ENCODE assay signal across 16 mouse cellular contexts in the genomic region with DNA sequence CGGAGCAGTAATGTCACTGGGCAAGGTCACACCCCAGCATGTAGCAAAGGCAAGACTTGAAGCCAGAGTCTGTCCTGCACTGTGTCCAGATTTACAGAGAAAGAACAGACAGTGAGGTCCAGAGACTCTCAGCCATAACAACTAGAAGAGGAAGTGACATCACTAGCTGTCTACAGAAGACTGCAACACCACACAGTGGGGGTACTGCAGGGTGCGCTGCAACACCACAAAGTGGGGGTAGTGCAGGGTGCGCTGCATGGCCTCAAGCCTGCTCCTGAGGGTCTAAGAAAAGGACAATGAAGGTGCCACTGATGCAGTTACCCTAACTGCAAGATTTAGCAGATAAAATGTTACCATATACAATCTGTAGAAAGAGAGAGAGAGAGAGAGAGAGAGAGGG. TPM values are rescaled to one million over a fixed set of nuclear protein-coding genes. Genes with fewer than 3 reads are reported as not detected.
DNase-seq lines count a peak whose midpoint lies in the region; ATAC-seq and TF ChIP-seq lines count a peak whose summit lies in the region.
"Had no signal": no experiment of that assay in that cellular context is flagged by ENCODE, and none has a peak within 500 bp of the region (broad histone marks: within the 10 kb centered on the region; RNA-seq: fewer than 3 reads in every experiment).

No protein-coding gene starts in this region.

- no peaks in the 10 kb centered on the region for H3K36me3 ChIP-seq in hindbrain, embryonic 13.5 days
- no peaks in the 10 kb centered on the region for H3K36me3 ChIP-seq in hindbrain, embryonic 14.5 days (replicated peaks; ENCODE audit: control insufficient read depth, insufficient read depth)
- H3K36me3 ChIP-seq in thymus, adult 2 months (ENCODE audit: control insufficient read depth, insufficient read depth, low read length) = no peaks in the 10 kb centered on the region
- no peaks in the 10 kb centered on the region for H3K36me3 ChIP-seq in liver, postnatal 0 days (replicated peaks; ENCODE audit: insufficient read depth, low read length)
- H3K36me3 ChIP-seq: embryonic facial prominence, embryonic 13.5 days; forebrain, embryonic 10.5 days; limb, embryonic 15.5 days had no signal

- TF ChIP-seq POLR2A in thymus, adult 2 months (IDR thresholded peaks at IDR 0.05; ENCODE audit: control insufficient read depth, extremely low read depth, insufficient read depth, low read length, poor library complexity) = no peak

- no peak overlapping the region for H3K27ac ChIP-seq in hindbrain, embryonic 13.5 days
- H3K27ac ChIP-seq in hindbrain, embryonic 14.5 days = no peak overlapping the region
- no peak overlapping the region for H3K27ac ChIP-seq in thymus, adult 2 months (ENCODE audit: control insufficient read depth, insufficient read depth, low read length)
- no peak overlapping the region for H3K27ac ChIP-seq in liver, postnatal 0 days (ENCODE audit: low read depth)
- H3K27ac ChIP-seq: embryonic facial prominence, embryonic 13.5 days; forebrain, embryonic 10.5 days; kidney, postnatal 0 days; limb, embryonic 15.5 days had no signal

- no peak for DNase-seq in hindbrain, embryonic 14.5 days (ENCODE audit: low spot score)
- DNase-seq in thymus, adult 2 months = peak; percentile 38
- DNase-seq in thymus, adult 18-20 months = no peak
- DNase-seq in liver, postnatal 0 days = no peak
- peak; percentile 49 for DNase-seq in thymus, postnatal 4 days
- DNase-seq in right cerebral cortex, postnatal 4 days = no peak
- DNase-seq in left cerebral cortex, postnatal 14 days (ENCODE audit: low spot score in 2 of 2) = no peak
- DNase-seq: cerebellum, postnatal 14 days; heart, adult 11 months; heart, postnatal 10 days had no signal

- no peak for TF ChIP-seq EP300 in liver, postnatal 0 days (IDR thresholded peaks at IDR 0.05; ENCODE audit: low read depth)

- peaks cover 11% of the 10 kb centered on the region for H3K4me1 ChIP-seq in hindbrain, embryonic 13.5 days (replicated peaks)
- H3K4me1 ChIP-seq in hindbrain, embryonic 14.5 days (replicated peaks; ENCODE audit: control insufficient read depth, insufficient read depth, low read length) = no peaks in the 10 kb centered on the region
- H3K4me1 ChIP-seq in thymus, adult 2 months (replicated peaks; ENCODE audit: control insufficient read depth, insufficient read depth, low read length) = peaks cover 13% of the 10 kb centered on the region
- H3K4me1 ChIP-seq in liver, postnatal 0 days (ENCODE audit: insufficient read depth) = peaks cover 9% of the 10 kb centered on the region

- no peak overlapping the region for H3K9ac ChIP-seq in hindbrain, embryonic 13.5 days
- no peak overlapping the region for H3K9ac ChIP-seq in hindbrain, embryonic 14.5 days
- no peak overlapping the region for H3K9ac ChIP-seq in liver, postnatal 0 days (replicated peaks)
- H3K9ac ChIP-seq: embryonic facial prominence, embryonic 13.5 days; limb, embryonic 15.5 days had no signal

- ATAC-seq in hindbrain, embryonic 13.5 days (ENCODE audit: low FRiP score) = 0 out of 2 replicates have a peak, but pooled peaks have one; percentile 9
- ATAC-seq in hindbrain, embryonic 14.5 days (ENCODE audit: low FRiP score) = no peak
- no peak for ATAC-seq in liver, postnatal 0 days
- ATAC-seq: Patski had no signal

- no peak for TF ChIP-seq CTCF in thymus, adult 2 months (IDR thresholded peaks at IDR 0.05; ENCODE audit: borderline replicate concordance, control insufficient read depth, extremely low read depth, insufficient read depth, low read length, poor library complexity)
- peak; percentile 38 for TF ChIP-seq CTCF in liver, postnatal 0 days (IDR thresholded peaks at IDR 0.05; ENCODE audit: low read depth)

- intact Hi-C loops in left cerebral cortex, postnatal 14 days (cut with DNase I) = loop anchor here (10.0 kb wide), 1 partner anchor 193 kb away; no protein-coding TSS in a partner anchor

- no peak overlapping the region for H3K4me2 ChIP-seq in hindbrain, embryonic 13.5 days
- no peak overlapping the region for H3K4me2 ChIP-seq in hindbrain, embryonic 14.5 days (replicated peaks)
- no peak overlapping the region for H3K4me2 ChIP-seq in liver, postnatal 0 days (ENCODE audit: low read depth, low read length)
- H3K4me2 ChIP-seq: embryonic facial prominence, embryonic 13.5 days; limb, embryonic 15.5 days had no signal

- H3K9me3 ChIP-seq in hindbrain, embryonic 13.5 days = no peaks in the 10 kb centered on the region
- H3K9me3 ChIP-seq in hindbrain, embryonic 14.5 days (ENCODE audit: control insufficient read depth, low read length) = no peaks in the 10 kb centered on the region
- H3K9me3 ChIP-seq in liver, postnatal 0 days (ENCODE audit: low read length) = no peaks in the 10 kb centered on the region
- H3K9me3 ChIP-seq: embryonic facial prominence, embryonic 13.5 days; forebrain, embryonic 10.5 days; limb, embryonic 15.5 days had no signal

- WGBS in hindbrain, embryonic 13.5 days = 94% methylated on average over 3 of the region's 3 CpGs
- 96% methylated on average over 3 of the region's 3 CpGs for WGBS in hindbrain, embryonic 14.5 days
- WGBS in thymus, adult 2 months = 76% methylated on average over 3 of the region's 3 CpGs
- WGBS in liver, postnatal 0 days (ENCODE audit: insufficient replicate concordance) = 66% methylated on average over 3 of the region's 3 CpGs

- H3K4me3 ChIP-seq in hindbrain, embryonic 13.5 days = no peak overlapping the region
- H3K4me3 ChIP-seq in hindbrain, embryonic 14.5 days (replicated peaks; ENCODE audit: low read length) = no peak overlapping the region
- no peak overlapping the region for H3K4me3 ChIP-seq in thymus, adult 2 months (ENCODE audit: control insufficient read depth, insufficient read depth, low read length)
- no peak overlapping the region for H3K4me3 ChIP-seq in liver, postnatal 0 days (ENCODE audit: low read depth, low read length)
- H3K4me3 ChIP-seq: embryonic facial prominence, embryonic 13.5 days; forebrain, embryonic 10.5 days; limb, embryonic 15.5 days had no signal

- no peaks in the 10 kb centered on the region for H3K27me3 ChIP-seq in hindbrain, embryonic 13.5 days
- no peaks in the 10 kb centered on the region for H3K27me3 ChIP-seq in hindbrain, embryonic 14.5 days (ENCODE audit: control insufficient read depth, insufficient read depth, low read length)
- H3K27me3 ChIP-seq in thymus, adult 2 months (ENCODE audit: control insufficient read depth, insufficient read depth, low read length) = no peaks in the 10 kb centered on the region
- H3K27me3 ChIP-seq in liver, postnatal 0 days (ENCODE audit: insufficient read depth, low read length) = no peaks in the 10 kb centered on the region
- H3K27me3 ChIP-seq: embryonic facial prominence, embryonic 13.5 days; limb, embryonic 15.5 days; Patski had no signal

RNA-seq across cellular contexts. Expression of a gene that starts 11.8 kb away (rescaled TPM):
- 8.5 and 8.7 TPM in 2 replicates for polyA plus RNA-seq in hindbrain, embryonic 13.5 days (2015; fragmentation: Nextera tagmentation; extraction: Ambion mirVana)
- polyA plus RNA-seq in hindbrain, embryonic 14.5 days (2014; fragmentation: Nextera tagmentation; extraction: Ambion mirVana) = 14.7 and 15.7 TPM in 2 replicates
- 7.4 and 8.5 TPM in 2 replicates for polyA plus RNA-seq in thymus, adult 2 months (2012; rRNA removed)
- polyA plus RNA-seq in liver, postnatal 0 days (2015; fragmentation: Nextera tagmentation; extraction: Ambion mirVana) = 0.94 and 0.95 TPM in 2 replicates
- 10 to 100 TPM; 36.2 to 38.4 TPM for total RNA-seq in left cerebral cortex, postnatal 14 days (2021)

Comparison
In these comparisons a context has a peak if more than half of its experiments do, and no peak if none do; other contexts are left out.
1. DNase-seq: peak in thymus, adult 2 months (single experiment) and thymus, postnatal 4 days (single experiment); none in hindbrain, embryonic 14.5 days (single experiment), thymus, adult 18-20 months (0 of 2), liver, postnatal 0 days (single experiment), right cerebral cortex, postnatal 4 days (single experiment) and left cerebral cortex, postnatal 14 days (0 of 2).